Mouse (Mus musculus) ES-E14 (cell line): ENCODE measurements around the gene Gm29797.

Experiments used
- CHD2 ChIP-seq: IDR thresholded peaks from 2 replicates; pipeline ENCODE4 v1.6.1; 2014; ENCODE audit warnings: mild to moderate bottlenecking, low read depth, low read length, inconsistent platforms
- HCFC1 ChIP-seq: IDR thresholded peaks from 2 replicates; pipeline ENCODE4 v1.6.1; 2012; ENCODE audit warnings: low read length, inconsistent platforms, borderline replicate concordance; ENCODE audit not compliant: insufficient read depth
- MAFK ChIP-seq: IDR thresholded peaks from 2 replicates; pipeline ENCODE4 v1.6.1; 2014; ENCODE audit warnings: mild to moderate bottlenecking, low read depth, low read length, inconsistent platforms; ENCODE audit not compliant: insufficient read depth
- ZC3H11A ChIP-seq: IDR thresholded peaks from 2 replicates; pipeline ENCODE4 v1.6.1; 2012; ENCODE audit warnings: low read depth, mild to moderate bottlenecking, inconsistent platforms, low read length, borderline replicate concordance
- ZNF384 ChIP-seq: IDR thresholded peaks from 2 replicates; pipeline ENCODE4 v1.6.1; 2012; ENCODE audit warnings: low read depth, low read length, inconsistent platforms

GRCm38 (mm10) chr2:181671984-181672383, 15.2 kb downstream of the Gm29797 start:
- TF ChIP-seq HCFC1 (no peak), ZNF384 (no peak), MAFK (no peak), CHD2 (no peak), ZC3H11A (no peak)
